Mouse (Mus musculus) embryonic stem cell, embryonic (primary cell): ENCODE data around the gene Clec11a.

ENCODE experiments used
- CTCF ChIA-PET, 4 experiments: fragments of 300-600 bp in 2 of 4; fragments of 350-600 bp in 2 of 4; sonication (Branson Sonifier 250); formaldehyde crosslinking; loops; one replicate each; lab custom pipeline; 2022; ENCODE audit warnings: inconsistent platforms in 2 of 4; lab: Charles Lee
- POLR2A ChIA-PET, 4 experiments: fragments of 300-600 bp in 2 of 4; fragments of 350-600 bp in 2 of 4; sonication (Branson Sonifier 250); formaldehyde crosslinking; loops; one replicate each; lab custom pipeline; 2022; ENCODE audit warnings: antibody characterized with exemption in 4 of 4, inconsistent platforms in 1 of 4; lab: Charles Lee

Gene Clec11a

GRCm38 (mm10) chr7:44336046-44337021 is 29.6 kb upstream of the Clec11a start:
- ChIA-PET CTCF (interaction anchor here (0.6 to 1.3 kb wide), 8 partner anchors 10 to 306 kb away, joined by 3 to 7 read pairs (median 4); no protein-coding TSS in a partner anchor), POLR2A (interaction anchor here in 3 of 4 experiments (0.6 to 2.7 kb wide), 10 partner anchors 7 to 257 kb away, joined by 3 to 10 read pairs (median 4); partner anchors contain the start of genes 1700028J19Rik (in 1 of the 3), 2410002F23Rik (in 1 of the 3) and Klk1b21 (in 1 of the 3))

GRCm38 (mm10) chr7:44335031-44335878 is 28.6 kb upstream of the Clec11a start:
- ChIA-PET POLR2A (interaction anchor here in 3 of 4 experiments (0.5 to 2.7 kb wide), 11 partner anchors 8 to 1032 kb away, joined by 3 to 10 read pairs (median 4); partner anchors contain the start of genes 1700028J19Rik (in 1 of the 3), 2410002F23Rik (in 1 of the 3), Klk1b21 (in 1 of the 3) and Ppfia3 (in 1 of the 3)), CTCF (interaction anchor here (0.6 to 1.3 kb wide), 14 partner anchors 9 to 307 kb away, joined by 3 to 10 read pairs (median 4); no protein-coding TSS in a partner anchor)

- CTCF ChIA-PET: no interaction called here
- POLR2A ChIA-PET: no interaction called here
Observed at GRCm38 (mm10) chr7:44334139-44334538, 27.4 kb upstream of the Clec11a start.

GRCm38 (mm10) chr7:44332336-44332735 is 25.6 kb upstream of the Clec11a start:
- CTCF ChIA-PET: interaction anchor here in 2 of 4 experiments (0.7 to 1.0 kb wide), 2 partner anchors 18 to 298 kb away, joined by 3 to 6 read pairs; no protein-coding TSS in a partner anchor
- POLR2A ChIA-PET: no interaction called here

GRCm38 (mm10) chr7:44326614-44327013 is 19.9 kb upstream of the Clec11a start:
- CTCF ChIA-PET: interaction anchor here (0.7 to 2.1 kb wide), 11 partner anchors 8 to 193 kb away, joined by 3 to 8 read pairs (median 4); no protein-coding TSS in a partner anchor
- POLR2A ChIA-PET: interaction anchor here in 2 of 4 experiments (1.1 to 2.7 kb wide), 5 partner anchors 9 to 73 kb away, joined by 3 to 10 read pairs (median 4); no protein-coding TSS in a partner anchor

- ChIA-PET CTCF (interaction anchor here in 1 of 4 experiments (1.1 kb wide), 1 partner anchor 59 kb away, joined by 3 read pairs; no protein-coding TSS in a partner anchor), POLR2A (interaction anchor here in 2 of 4 experiments (0.6 to 0.9 kb wide), 2 partner anchors 46 to 52 kb away, joined by 3 to 4 read pairs; no protein-coding TSS in a partner anchor)
Observed at GRCm38 (mm10) chr7:44322290-44322689, 15.6 kb upstream of the Clec11a start.

GRCm38 (mm10) chr7:44320886-44321285 is 14.2 kb upstream of the Clec11a start:
- CTCF ChIA-PET: interaction anchor here in 2 of 4 experiments (0.9 to 1.1 kb wide), 4 partner anchors 44 to 199 kb away, joined by 3 to 6 read pairs (median 4); no protein-coding TSS in a partner anchor
- POLR2A ChIA-PET: interaction anchor here in 1 of 4 experiments (0.6 kb wide), 1 partner anchor 44 kb away, joined by 3 read pairs; no protein-coding TSS in a partner anchor

- ChIA-PET CTCF (interaction anchor here (0.5 to 3.4 kb wide), 38 partner anchors 9 to 474 kb away, joined by 3 to 34 read pairs (median 4); no protein-coding TSS in a partner anchor), POLR2A (interaction anchor here in 2 of 4 experiments (0.6 to 2.9 kb wide), 13 partner anchors 13 to 442 kb away, joined by 3 to 10 read pairs (median 3); partner anchors contain the start of genes 1700028J19Rik (in 1 of the 2) and 2410002F23Rik (in 1 of the 2))
Observed at GRCm38 (mm10) chr7:44317913-44318312, 11.2 kb upstream of the Clec11a start.

GRCm38 (mm10) chr7:44312484-44312883 is 5.8 kb upstream of the Clec11a start:
- CTCF ChIA-PET: interaction anchor here in 3 of 4 experiments (0.6 to 3.0 kb wide), 7 partner anchors 36 to 278 kb away, joined by 3 to 12 read pairs (median 3); partner anchors contain the start of gene Kcnc3 (in 1 of the 3)
- POLR2A ChIA-PET: interaction anchor here in 3 of 4 experiments (0.6 to 2.0 kb wide), 7 partner anchors 20 to 1038 kb away, joined by 3 to 11 read pairs (median 3); no protein-coding TSS in a partner anchor

GRCm38 (mm10) chr7:44311713-44312304 is 5.1 kb upstream of the Clec11a start:
- POLR2A ChIA-PET: interaction anchor here in 3 of 4 experiments (0.6 to 2.0 kb wide), 24 partner anchors 13 to 1038 kb away, joined by 3 to 11 read pairs (median 4); no protein-coding TSS in a partner anchor

GRCm38 (mm10) chr7:44310878-44311712 is 4.4 kb upstream of the Clec11a start:
- POLR2A ChIA-PET: interaction anchor here in 2 of 4 experiments (0.6 to 2.0 kb wide), 23 partner anchors 12 to 704 kb away, joined by 3 to 10 read pairs (median 3); partner anchors contain the start of gene Klk11 (in 1 of the 2)
- CTCF ChIA-PET: interaction anchor here (0.6 to 3.0 kb wide), 11 partner anchors 34 to 965 kb away, joined by 3 to 12 read pairs (median 5); partner anchors contain the start of gene Kcnc3 (in 1 of the 4)

More at GRCm38 (mm10) chr7:44311713-44312304, 5.1 kb upstream of the Clec11a start:
- CTCF ChIA-PET: interaction anchor here (0.6 to 3.0 kb wide), 10 partner anchors 35 to 279 kb away, joined by 3 to 12 read pairs (median 5); partner anchors contain the start of gene Kcnc3 (in 1 of the 4)

- ChIA-PET CTCF (interaction anchor here in 3 of 4 experiments (0.6 to 3.0 kb wide), 6 partner anchors 33 to 965 kb away, joined by 3 to 12 read pairs (median 6); no protein-coding TSS in a partner anchor), POLR2A (interaction anchor here in 2 of 4 experiments (0.8 to 1.9 kb wide), 13 partner anchors 12 to 176 kb away, joined by 3 to 10 read pairs (median 3); no protein-coding TSS in a partner anchor)
Observed at GRCm38 (mm10) chr7:44310285-44310877, 3.7 kb upstream of the Clec11a start.

GRCm38 (mm10) chr7:44309475-44310284 is 3.0 kb upstream of the Clec11a start, which contains the start of gene Shank1:
TSS of gene Shank1 (plus strand) at chr7:44310253.
- POLR2A ChIA-PET: interaction anchor here in 2 of 4 experiments (0.7 to 1.8 kb wide), 4 partner anchors 18 to 64 kb away, joined by 3 to 5 read pairs (median 4); no protein-coding TSS in a partner anchor

More at GRCm38 (mm10) chr7:44309475-44310284, 3.0 kb upstream of the Clec11a start, which contains the start of gene Shank1:
- CTCF ChIA-PET: interaction anchor here in 2 of 4 experiments (0.6 to 1.5 kb wide), 4 partner anchors 26 to 233 kb away, joined by 3 to 4 read pairs (median 3); no protein-coding TSS in a partner anchor
